Mouse (Mus musculus): Measurements from ENCODE around the gene Lrfn3. TPM values are rescaled to one million over a fixed set of nuclear protein-coding genes. Genes with fewer than 3 reads are reported as not detected.

Gene Lrfn3
- total RNA-seq (2015; ENCODE audit: low replicate concordance): not detected in 2 replicates
- total RNA-seq (2017; ENCODE audit: low replicate concordance): not detected in 2 replicates

- ATAC-seq (replicated peaks; ENCODE audit: low FRiP score, poor library complexity, severe bottlenecking): no peak
Measured at GRCm38 (mm10) chr7:30362652-30363343, at the start of gene Lrfn3. Gene Lrfn3 (minus strand): TSS chr7:30362772.

- ATAC-seq (replicated peaks; ENCODE audit: low FRiP score, poor library complexity, severe bottlenecking): no peak
Measured at GRCm38 (mm10) chr7:30411023-30411422, 48.5 kb upstream of the Lrfn3 start.

- no peak for ATAC-seq (replicated peaks; ENCODE audit: low FRiP score, poor library complexity, severe bottlenecking)
Measured at GRCm38 (mm10) chr7:30409789-30410188, 47.2 kb upstream of the Lrfn3 start.

GRCm38 (mm10) chr7:30408639-30409038 lies 46.1 kb upstream of the Lrfn3 start:
- no peak for ATAC-seq (replicated peaks; ENCODE audit: low FRiP score, poor library complexity, severe bottlenecking)

- no peak for ATAC-seq (replicated peaks; ENCODE audit: low FRiP score, poor library complexity, severe bottlenecking)
Measured at GRCm38 (mm10) chr7:30402343-30402742, 39.8 kb upstream of the Lrfn3 start.

- ATAC-seq (replicated peaks; ENCODE audit: low FRiP score, poor library complexity, severe bottlenecking): no peak
Measured at GRCm38 (mm10) chr7:30399671-30400070, 37.1 kb upstream of the Lrfn3 start.

- no peak for ATAC-seq (replicated peaks; ENCODE audit: low FRiP score, poor library complexity, severe bottlenecking)
Measured at GRCm38 (mm10) chr7:30394871-30395270, 32.3 kb upstream of the Lrfn3 start.

GRCm38 (mm10) chr7:30394379-30394778 lies 31.8 kb upstream of the Lrfn3 start:
- ATAC-seq (replicated peaks; ENCODE audit: low FRiP score, poor library complexity, severe bottlenecking): no peak

- ATAC-seq (replicated peaks; ENCODE audit: low FRiP score, poor library complexity, severe bottlenecking): no peak
Measured at GRCm38 (mm10) chr7:30393631-30394030, 31.1 kb upstream of the Lrfn3 start.

- ATAC-seq (replicated peaks; ENCODE audit: low FRiP score, poor library complexity, severe bottlenecking): no peak
Measured at GRCm38 (mm10) chr7:30392746-30393520, 30.4 kb upstream of the Lrfn3 start.

GRCm38 (mm10) chr7:30384106-30384505 lies 21.5 kb upstream of the Lrfn3 start:
- ATAC-seq (replicated peaks; ENCODE audit: low FRiP score, poor library complexity, severe bottlenecking): no peak

GRCm38 (mm10) chr7:30380061-30380460 lies 17.5 kb upstream of the Lrfn3 start:
- ATAC-seq (replicated peaks; ENCODE audit: low FRiP score, poor library complexity, severe bottlenecking): no peak

- ATAC-seq (replicated peaks; ENCODE audit: low FRiP score, poor library complexity, severe bottlenecking): peak; percentile 99
Measured at GRCm38 (mm10) chr7:30373501-30373962, 11.0 kb upstream of the Lrfn3 start.

- ATAC-seq (replicated peaks; ENCODE audit: low FRiP score, poor library complexity, severe bottlenecking): no peak
Measured at GRCm38 (mm10) chr7:30367466-30367865, 4.9 kb upstream of the Lrfn3 start.

GRCm38 (mm10) chr7:30363344-30363738 lies 769 bp upstream of the Lrfn3 start:
- ATAC-seq (replicated peaks; ENCODE audit: low FRiP score, poor library complexity, severe bottlenecking): no peak

- ATAC-seq (replicated peaks; ENCODE audit: low FRiP score, poor library complexity, severe bottlenecking): no peak
Measured at GRCm38 (mm10) chr7:30360028-30360427, 2.5 kb downstream of the Lrfn3 start.

- ATAC-seq (replicated peaks; ENCODE audit: low FRiP score, poor library complexity, severe bottlenecking): no peak
Measured at GRCm38 (mm10) chr7:30359276-30359865, 3.2 kb downstream of the Lrfn3 start.

GRCm38 (mm10) chr7:30358378-30359186 lies 4.0 kb downstream of the Lrfn3 start:
- ATAC-seq (replicated peaks; ENCODE audit: low FRiP score, poor library complexity, severe bottlenecking): no peak

- ATAC-seq (replicated peaks; ENCODE audit: low FRiP score, poor library complexity, severe bottlenecking): no peak
Measured at GRCm38 (mm10) chr7:30354059-30354458, 8.5 kb downstream of the Lrfn3 start.

- no peak for ATAC-seq (replicated peaks; ENCODE audit: low FRiP score, poor library complexity, severe bottlenecking)
Measured at GRCm38 (mm10) chr7:30353279-30353822, 9.2 kb downstream of the Lrfn3 start.
